Mouse (Mus musculus) c-Kit-positive CD71-positive TER-119-negative erythroid progenitor cells, embryonic 14.5 days (primary cell): Measurements from ENCODE around the gene Smok3c.
"Not testable (repeated sequence)": the region's sequence is repeated elsewhere in the genome, so short reads cannot be mapped to it uniquely, and the experiment has no call there.

Source experiments
- DNase-seq: peaks from one replicate; pipeline ENCODE4 v3.0.0-alpha.2; 2013; ENCODE audit warnings: low read depth

Gene Smok3c

DNA sequence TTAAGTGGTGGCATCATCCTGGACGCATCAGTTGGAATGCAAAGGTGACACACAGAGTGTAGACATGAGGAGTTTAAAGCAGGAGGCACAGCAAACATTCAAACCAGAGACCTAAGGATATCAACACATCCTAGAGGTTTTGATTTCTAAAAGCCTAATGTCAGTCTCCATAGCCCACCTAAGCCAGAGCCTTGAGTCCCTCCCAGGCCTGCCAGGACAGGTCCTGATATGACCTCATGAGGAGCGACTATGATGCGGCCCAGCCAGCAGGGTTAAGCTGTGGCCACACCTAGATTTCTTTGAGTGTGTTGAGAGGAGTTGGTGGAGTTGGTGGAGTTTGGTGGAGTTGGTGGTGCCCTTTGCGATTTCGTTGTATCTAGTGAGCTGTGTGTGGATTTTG, at the start of gene Smok3c:
Gene Smok3c (plus strand): TSS at position 301 of the 400 bp plus-strand sequence.
- DNase-seq: not testable (repeated sequence)

DNA sequence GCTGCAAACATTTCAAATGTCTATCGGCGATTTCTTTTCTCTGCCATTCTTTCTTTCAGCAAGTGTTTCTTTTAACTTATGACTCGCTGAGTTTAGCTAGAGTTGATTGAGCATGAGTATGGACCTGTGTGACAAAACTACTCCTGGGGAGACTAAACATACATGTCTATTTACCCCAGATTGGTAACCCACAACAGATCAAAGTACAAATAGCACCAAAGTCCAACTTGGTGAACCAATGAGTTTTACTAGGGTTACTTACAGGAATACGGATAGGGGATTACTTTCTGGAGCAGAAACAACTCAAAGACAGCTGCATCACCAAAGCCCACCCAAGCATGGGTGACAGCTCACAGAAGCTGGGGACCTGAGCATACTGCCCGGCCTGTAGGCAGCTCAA, 43.6 kb upstream of the Smok3c start:
- DNase-seq: no peak

DNA sequence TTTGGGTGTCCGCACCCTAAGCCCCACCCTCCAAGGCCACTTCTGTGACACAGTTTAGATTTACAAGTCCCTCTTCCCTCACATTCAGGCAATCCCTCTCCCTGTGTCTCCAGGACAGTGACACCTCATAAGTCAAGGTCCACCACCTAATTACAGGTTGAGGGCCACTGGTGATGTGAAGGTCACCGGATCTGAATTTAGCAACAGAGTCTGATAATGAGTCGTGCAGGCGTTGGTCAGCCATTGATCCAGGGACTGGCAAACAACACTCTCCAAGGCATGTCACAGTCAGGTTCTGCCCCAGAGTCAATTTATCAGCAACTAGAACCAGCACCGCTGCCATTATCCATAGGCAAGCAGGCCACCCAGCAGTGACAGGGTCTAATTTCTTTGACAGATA, 40.6 kb upstream of the Smok3c start:
- no peak for DNase-seq

DNA sequence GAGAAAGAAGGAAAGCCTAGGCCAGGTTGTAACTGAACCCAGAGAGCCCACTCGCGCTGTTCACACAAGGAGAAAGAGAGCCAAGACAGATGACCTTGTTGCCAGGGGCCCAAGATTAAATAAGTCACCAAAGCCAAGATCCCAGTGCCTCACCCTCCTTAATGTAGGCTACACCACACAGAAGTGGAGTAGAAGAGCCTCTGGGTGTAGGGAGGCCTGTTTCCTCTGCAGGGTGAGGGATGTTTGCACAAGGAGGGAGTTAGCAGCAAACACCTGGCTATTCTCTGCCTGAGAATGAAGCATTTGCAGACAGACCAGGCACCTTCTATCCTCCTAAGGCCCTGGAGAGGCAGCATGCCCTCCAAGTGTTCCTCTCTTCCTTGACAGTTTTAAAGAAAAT, 36.5 kb upstream of the Smok3c start:
- DNase-seq: no peak

DNA sequence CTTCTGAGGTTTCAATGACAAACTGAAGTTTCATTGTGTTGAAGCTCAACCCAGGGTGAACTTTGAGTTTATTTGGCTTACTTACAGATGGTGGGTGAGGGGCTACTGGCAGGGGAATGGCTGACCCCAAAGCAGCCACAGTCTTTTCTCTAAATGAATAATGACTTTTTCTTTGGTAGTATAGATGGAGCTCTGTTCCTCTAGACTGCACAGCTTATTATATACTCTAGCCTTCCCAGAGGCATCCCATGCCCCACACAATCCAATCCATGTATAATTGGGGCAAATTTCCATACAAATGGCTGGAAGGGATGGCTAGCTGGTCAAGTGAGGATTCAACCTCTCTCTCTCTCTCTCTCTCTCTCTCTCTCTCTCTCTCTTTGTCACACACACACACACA, 36.0 kb upstream of the Smok3c start:
- DNase-seq: no peak

DNA sequence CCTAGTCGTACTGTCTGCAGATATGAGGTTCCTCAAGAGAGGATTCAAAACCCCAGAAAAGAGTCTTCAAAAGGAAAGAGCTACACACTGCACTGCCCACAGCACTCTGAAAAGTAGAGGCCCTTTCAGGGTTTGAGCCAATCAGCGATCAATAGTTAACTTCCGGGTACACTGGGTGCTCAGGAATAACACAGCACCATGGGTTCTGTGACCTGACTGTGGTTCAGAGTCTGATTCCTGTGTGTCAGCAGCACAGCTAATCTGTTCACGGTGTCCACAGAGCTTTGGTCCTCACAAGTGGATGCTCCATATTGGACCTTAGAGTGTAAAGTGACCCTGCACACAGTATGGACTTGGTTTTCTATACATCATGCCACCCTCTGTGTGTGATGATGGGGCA, 33.4 kb upstream of the Smok3c start:
- not testable (repeated sequence) for DNase-seq

DNA sequence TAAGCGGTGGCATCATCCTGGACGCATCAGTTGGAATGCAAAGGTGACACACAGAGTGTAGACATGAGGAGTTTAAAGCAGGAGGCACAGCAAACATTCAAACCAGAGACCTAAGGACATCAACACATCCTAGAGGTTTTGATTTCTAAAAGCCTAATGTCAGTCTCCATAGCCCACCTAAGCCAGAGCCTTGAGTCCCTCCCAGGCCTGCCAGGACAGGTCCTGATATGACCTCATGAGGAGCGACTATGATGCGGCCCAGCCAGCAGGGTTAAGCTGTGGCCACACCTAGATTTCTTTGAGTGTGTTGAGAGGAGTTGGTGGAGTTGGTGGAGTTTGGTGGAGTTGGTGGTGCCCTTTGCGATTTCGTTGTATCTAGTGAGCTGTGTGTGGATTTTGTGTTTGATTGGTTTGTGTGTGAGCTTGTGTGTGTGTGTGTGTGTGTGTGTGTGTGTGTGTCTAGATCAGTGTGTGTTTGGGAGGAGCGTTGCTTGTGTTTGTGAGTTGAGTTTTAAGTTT, 32.0 kb upstream of the Smok3c start, which contains the start of the genes Smok3a and Smok3b:
Gene Smok3a (plus strand): TSS at position 301 of the 519 bp plus-strand sequence.
Gene Smok3b (plus strand): TSS at position 469 of the 519 bp plus-strand sequence.
- DNase-seq: not testable (repeated sequence)

DNA sequence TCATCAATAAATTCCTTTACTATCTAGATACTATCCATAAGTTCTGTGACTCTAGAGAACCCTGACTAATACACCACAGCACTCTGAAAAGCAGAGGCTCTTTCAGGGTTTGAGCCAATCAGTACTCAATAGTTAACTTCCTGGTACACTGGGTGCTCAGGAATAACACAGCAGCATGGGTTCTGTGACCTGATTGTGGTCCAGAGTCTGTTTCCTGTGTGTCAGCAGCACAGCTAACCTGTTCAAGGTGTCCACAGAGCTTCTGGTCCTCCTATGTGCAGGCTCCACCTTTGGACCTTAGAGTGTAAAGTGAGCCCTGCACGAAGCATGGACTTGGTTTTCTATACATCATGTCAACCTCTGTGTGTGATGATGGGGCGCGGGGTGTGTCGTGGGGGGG, 20.8 kb downstream of the Smok3c start:
- no peak for DNase-seq

DNA sequence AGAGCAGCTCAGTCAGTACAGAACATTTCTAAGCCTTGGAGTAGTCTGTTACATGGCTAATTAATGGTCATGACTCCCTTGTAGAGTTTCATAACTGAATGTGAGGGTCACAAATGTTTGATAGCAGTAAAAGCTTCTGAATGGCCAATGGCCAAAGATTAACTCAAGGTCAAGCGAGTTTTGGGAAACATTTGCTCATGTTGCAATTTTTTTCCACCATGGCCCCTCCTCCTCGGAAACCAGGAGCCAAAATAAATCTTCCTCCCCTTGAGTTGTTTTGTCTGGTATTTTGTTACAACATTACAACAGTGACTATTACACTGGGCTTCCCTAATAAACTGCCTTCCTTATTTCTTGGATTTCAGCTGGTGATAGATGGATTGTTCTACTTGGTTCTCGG, 22.7 kb downstream of the Smok3c start:
- DNase-seq: no peak

DNA sequence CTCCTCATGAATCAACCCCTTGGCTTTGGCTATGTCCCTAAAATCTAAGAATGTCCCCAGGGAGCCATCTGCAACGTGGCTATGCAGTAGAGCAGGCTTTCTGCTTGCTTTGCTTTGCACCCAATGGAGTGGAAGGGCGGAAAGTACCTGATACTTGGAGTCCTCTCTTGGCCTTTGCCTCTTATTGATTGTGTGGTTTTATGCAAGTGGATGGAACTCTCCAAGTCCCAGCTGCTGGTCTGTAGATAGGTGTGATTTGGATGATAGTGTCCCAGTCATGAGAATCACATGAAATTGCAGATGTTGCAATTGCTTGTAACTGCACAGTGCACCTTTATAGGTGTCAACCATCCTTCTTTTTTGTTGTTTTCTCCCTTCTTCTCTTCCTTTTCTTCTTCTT, 23.2 kb downstream of the Smok3c start:
- DNase-seq: no peak

DNA sequence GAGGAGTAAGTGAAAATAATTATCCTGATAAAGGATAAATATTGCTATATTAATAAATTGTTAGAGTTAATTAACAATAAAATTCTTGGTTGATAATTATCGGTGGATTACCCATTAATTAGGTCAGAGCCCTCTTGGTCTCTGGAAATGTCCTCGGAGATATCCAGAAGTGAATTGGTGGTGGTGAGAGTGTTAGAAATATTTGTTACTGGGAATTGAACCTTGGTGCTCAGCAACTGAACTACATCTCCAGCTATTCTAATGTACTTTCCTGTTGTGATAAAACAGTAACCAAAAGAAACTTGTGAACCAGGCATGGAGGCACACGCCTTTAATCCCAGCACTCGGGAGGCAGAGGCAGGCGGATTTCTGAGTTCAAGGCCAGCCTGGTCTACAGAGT, 27.5 kb downstream of the Smok3c start:
- DNase-seq: no peak

DNA sequence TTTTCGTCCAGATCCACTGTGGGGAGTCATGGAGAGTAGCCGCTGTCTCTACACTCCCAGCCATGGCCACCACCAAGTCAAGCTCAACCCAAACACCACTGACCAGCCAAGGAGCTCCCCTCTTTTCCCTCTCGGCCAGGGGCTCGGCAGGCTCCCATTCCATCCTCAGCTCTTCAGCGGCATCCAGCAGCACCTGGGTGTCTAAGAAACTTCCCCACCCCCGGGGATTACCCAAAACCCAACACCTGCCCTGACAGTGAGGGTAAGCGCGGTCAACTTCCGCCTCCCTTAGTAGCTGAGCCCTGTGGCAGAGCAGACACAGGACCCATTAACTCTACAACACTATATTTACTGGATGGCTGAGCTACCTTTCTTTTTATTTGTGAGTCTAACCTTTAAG, 28.5 kb downstream of the Smok3c start:
- no peak for DNase-seq

DNA sequence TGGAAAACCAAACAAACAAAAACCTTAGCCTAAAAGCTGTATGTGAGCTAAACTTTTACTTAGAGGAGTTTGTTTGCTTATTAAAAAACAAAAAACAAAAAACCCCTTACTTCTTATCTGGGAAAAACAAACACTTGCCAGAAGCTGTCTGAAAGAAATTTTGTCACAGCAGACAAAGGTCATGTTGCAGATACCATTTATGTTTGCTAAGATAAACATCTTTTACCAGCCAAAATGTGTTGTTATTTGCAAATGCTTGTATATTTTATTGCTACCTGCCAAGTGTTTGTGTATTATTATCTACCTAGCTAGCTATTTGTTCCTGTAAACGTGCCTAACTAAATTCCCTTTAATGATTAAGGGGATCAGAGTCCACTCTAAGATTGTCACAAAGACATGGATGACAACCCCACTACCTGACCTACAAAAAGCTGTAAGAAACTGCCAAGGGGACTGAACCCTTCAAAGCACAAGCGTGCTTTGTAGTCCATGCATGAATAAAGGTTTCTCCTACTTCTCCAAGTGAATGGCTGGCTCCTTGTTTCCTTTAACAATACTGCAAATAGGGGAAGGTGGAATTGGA, 30.4 kb downstream of the Smok3c start:
- no peak for DNase-seq

DNA sequence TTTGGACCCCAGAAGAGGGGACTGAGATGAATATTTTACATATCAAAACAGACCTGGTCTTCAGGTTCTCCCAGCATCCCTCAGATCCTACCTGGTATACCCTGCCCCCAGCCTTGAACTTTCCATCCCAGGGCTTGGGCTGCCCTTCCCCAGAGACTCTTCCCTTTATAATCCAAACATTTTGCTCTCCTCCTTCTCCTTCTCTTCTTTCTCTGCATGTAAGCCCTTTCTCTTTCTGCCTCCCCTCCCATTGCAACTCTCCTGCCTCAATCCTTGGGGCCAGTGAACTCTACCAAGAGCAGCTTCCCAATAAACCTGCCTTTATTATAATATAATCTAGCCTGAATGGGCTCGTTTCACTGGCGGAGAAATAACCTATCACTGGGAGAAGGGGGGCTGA, 30.9 kb downstream of the Smok3c start:
- DNase-seq: no peak

DNA sequence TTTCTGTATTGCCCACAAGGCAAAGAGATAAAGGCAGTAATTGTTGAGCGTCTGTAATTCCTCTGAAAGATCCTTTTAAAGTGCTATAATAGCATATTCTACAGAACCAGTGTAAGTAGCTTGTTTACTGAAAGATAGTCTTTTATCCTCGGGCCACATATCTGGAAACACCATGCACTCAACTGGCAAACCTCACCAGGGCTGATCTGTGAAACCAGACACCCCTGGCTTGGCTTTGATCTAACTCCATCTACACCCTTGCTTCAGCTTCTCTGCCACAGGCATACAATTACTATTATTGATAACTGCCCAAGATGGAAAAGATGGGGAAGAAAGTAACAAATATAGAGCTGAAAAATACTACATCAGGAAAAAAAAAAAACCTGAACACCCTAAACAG, 31.5 kb downstream of the Smok3c start:
- DNase-seq: peak; percentile 7

DNA sequence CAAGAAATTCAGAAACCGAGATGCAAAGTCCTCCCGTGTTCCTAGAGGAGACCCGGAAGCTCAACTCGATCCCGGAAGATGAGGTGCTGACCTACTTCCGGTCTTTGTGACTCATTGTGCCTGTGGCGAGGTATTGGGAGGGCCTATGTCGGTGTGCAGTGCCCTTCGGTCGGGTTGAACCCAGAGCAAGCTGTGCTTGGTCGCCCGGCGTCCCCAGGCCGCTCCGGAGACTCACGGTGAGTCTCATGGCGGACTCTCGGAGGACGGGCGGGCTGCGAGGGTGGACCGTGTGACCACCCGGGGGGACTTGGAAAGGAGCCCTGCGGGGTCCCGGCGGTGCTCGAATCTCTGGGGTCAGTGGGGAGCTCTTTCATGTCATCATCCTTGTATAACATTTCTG, 32.0 kb downstream of the Smok3c start, which contains the start of gene Zkscan1:
Gene Zkscan1 (plus strand): TSS at position 89 of the 400 bp plus-strand sequence.
- peak; percentile 82 for DNase-seq

DNA sequence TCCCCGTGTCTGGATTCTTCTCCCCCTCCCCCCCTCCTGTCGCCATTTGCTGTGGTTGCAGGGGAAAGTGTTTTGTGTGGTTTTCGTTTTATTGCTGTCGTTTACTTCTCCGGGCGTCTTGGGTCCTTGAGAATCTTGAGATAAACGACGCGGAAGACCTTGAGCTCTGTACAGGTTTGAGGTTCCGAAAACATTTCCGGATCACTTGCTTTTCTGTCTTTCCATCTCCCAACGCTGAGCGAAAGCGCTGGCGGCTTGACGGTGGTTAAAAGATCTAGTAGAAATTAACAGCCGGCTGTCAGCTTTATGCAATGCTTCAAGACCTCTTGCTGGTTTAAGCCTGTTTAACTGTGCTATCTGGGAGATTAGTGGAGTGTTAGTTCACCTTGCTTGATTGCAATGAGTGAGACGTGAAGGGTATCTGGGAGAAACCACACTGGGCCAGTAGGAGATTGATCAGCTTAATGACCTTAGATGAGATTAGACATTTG, 32.5 kb downstream of the Smok3c start:
- peak; percentile 19 for DNase-seq

DNA sequence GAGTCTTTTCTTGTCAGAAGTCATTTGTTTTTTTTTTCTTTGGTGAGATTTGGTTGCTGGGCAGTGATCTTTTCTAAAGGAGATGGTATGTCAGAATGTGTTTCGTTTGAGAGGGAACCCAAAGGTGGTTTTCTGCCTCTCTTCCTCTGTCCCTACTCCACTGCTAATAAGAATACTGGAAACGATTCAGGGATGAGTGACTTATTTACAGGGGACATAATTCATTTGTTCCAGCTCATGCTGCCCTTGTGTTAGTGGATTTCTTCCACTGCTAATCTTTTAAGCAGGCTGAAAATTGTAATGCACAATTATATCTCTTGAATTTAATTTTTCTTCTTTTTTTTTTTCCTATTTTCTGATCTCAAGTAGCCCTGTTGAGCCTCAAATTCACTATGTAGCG, 33.8 kb downstream of the Smok3c start:
- DNase-seq: no peak

DNA sequence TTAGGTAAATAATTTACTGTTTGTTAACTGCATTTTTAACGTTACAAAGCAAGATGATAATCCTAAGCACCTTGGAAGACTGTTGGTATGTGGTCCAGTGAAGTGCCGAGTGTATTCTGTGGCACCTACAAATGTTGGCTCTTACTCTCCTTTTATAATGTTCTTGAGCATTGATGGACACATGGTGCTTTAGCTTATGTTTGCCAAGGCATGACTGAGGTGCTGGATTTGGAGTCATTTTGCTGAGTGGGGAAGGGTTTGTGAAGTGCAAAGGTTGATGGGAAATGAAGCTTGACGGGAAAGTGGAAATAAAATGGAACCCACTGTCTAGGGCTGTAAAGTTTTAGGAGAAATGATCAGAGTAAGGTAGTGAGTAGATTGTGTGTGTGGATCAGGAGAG, 35.4 kb downstream of the Smok3c start:
- DNase-seq: no peak

DNA sequence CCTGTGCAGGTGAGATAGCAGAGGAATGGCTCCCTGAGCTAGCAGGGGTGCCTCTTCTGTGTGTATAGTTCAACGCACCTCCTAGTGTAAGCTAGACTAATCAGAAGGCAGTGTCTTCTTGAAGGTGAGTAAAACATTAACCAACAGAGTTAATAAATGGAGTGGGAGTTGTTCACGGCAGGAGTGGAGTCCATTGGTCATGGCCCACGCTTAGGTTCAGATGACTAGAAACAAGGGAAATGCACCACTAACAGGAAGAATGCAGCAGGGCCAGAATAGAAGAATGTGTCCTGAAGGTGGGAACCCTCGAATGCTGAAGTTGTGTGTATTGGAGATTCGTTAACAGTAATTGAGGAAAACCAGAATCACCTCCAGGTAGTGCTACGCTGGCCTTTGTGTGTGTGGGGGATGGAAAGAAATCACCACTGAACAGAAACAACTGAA, 36.1 kb downstream of the Smok3c start:
- no peak for DNase-seq

DNA sequence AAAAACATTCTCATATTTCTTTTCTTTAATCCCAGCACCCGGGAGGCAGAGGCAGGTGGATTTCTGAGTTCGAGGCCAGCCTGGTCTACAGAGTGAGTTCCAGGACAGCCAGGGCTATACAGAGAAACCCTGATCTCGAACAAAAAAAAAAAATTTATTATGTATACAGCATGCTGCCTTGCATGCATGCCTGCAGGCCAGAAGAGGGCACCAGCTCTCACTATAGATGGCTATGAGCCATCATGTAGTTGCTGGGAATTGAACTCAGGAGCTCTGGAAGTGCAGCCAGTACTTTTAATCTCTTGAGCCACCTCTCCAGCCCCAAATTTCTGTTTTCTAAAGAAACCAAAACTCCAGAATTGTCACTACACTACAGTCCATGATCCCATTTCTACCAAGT, 37.3 kb downstream of the Smok3c start:
- no peak for DNase-seq

DNA sequence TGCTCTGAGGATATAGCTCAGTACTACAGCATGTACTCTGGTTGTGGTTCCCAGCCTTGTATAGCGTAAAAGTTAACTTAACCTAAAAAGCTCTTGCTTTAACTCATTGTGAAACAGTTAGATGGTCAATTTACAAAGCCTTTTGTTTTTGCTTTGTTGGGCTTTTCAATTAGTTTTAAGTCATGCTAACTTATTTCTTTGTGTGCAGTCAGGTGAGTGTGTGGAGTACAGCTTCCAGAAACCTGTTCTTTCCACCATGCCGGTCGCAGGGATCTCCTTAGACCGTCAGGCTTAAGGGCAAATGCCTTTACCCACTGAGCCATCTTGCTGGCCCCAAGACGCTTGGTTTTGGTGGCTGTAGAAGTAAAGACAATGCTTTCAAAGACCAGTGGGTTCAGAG, 37.7 kb downstream of the Smok3c start:
- DNase-seq: no peak

DNA sequence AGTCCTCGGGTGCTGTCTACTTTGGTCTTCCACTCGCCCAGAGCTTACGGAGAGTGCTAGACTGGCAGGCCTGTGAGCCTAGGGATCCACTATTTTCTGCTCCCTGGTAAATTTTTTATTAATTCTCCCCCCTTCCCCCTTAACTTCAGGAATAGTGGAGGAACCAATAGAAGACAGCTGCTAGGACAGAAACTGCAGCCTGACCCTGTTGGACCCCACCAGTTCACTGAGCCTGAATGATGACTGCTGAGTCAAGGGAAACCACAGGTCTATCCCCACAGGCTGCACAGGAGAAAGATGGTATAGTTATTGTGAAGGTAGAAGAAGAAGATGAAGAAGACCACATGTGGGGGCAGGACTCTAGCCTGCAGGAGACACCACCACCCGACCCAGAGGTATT, 39.8 kb downstream of the Smok3c start:
- DNase-seq: no peak

DNA sequence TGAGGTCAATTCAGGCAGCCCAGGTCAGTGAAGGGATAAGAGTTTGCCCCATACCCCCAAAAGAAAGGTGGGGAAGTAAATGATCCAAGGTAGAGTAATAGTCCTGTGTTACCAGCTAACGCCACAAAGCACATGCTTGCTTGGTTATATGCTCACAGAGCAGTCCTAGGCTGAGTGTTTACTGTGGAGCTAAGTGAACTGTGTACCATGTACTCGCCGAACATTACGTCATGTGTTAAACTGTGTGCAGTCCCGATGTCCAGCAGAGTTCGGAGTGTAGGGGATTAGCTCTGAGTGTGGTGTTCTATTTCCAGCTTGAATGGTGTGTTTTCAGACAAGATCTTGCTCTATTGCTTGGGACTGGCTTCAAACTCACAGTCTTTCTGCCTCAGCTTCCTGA, 41.5 kb downstream of the Smok3c start:
- DNase-seq: no peak
